Mouse (Mus musculus): Measurements from ENCODE around the gene Gfi1b.

Gfi1b gene

DNA sequence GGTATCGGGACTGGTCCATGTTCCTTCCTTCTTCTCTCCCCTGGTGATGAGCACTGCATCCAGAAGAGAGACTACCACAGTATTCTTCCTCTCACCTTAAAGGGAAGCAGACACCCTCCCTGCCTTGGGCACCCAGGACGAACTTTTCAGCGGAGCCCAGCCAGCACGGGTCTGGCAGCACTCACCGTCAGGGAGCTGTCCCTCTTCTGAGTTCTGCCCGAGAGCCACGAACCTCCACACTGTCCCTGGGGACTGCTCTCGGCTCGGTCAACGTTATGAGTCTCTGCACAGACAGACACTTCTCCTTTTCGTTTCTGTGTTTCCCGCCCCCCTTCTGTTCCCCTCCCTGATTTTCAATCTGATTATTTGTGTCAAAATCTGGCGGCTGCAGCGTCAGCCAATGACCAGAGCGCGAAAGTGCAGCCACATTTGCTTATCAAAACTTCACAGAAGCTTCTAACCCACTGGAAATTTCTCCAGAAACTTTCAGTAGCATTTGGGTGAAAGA is at the start of gene Gfi1b:
Gene Gfi1b, minus strand, starts transcription at position 319 of the 508 bp plus-strand sequence.
- DNase-seq (ENCODE audit: extremely low read depth, low read depth, low spot score): no peak

DNA sequence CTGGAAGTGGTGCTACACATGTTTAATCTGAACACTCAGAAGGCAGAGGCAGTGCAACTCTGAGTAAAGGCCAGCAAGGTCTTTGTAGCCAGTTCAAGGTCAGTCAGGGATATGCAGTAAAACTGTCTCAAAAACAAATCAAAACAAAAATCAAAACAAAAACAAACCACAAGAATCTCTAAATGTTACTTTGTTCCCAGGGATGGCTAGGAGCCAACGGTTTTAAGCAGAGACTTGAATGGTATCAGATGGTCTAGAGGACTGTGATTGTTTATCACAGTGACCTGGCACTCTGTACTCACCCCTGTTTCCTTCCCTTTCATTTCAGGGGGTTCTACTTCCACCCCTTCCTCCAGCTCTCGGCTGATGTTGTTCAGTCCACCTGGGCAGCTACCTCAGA is 49.7 kb upstream of the Gfi1b start:
- no peak for DNase-seq (ENCODE audit: extremely low read depth, low read depth, low spot score)

DNA sequence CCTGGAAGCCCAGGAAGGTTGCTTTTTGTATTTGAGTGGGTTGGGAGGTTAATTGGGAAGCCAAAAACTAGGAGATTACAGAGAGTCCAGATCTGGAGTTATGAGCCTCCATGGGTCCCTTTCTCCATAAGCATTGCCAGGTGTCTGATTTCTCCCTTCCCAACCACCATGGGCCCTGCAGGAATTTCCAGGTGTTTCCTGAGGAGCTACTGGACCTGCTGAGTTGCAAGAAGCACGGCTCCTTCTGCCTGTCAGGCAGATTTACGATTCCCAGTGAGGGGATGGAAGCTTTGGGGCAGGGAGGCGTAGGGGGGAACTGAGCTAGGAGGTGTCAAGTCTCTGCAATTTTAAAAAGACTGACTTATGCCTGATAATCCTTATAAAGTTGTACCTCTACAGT is 44.0 kb upstream of the Gfi1b start:
- no peak for DNase-seq (ENCODE audit: extremely low read depth, low read depth, low spot score)

DNA sequence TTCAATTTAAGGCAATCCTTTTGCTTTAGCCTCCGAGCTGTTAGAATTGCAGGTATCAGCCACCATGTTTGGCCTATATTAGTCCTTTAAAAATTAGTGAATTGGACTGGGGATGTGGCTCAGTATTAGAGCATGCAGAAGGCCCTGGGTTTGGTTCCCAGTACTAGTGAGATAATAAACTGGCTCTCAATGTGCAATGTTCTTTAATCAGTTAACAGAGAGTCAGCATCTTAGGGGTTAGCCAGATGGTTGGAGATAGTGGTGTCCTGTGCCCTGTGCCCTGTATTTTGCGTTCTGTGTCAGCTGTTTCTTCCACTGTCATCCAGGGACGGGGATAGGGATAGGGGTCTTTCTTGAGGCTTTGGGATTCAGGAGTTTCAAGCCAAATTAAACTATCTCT is 41.1 kb upstream of the Gfi1b start:
- DNase-seq (ENCODE audit: extremely low read depth, low read depth, low spot score): no peak

DNA sequence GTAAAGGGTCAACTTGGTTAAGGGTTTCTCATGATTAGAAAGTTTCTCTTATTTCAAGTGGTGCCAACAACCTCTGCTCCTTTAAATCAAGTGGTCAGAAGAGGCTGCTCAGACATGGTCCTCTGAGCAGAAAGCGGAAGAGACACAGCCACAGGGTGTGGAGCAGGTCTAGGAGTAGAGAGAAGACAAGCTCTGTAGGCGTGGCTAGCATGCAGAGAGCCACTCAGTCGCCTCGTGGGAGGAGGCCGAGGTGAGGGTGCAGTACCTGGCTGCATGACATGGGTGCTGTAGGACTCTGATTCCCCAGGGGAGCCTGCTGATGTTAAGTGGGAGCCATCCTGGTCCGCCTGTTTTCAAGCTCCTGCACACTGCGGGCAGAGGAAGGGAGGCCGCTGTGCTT is 34.4 kb upstream of the Gfi1b start:
- no peak for DNase-seq (ENCODE audit: extremely low read depth, low read depth, low spot score)

DNA sequence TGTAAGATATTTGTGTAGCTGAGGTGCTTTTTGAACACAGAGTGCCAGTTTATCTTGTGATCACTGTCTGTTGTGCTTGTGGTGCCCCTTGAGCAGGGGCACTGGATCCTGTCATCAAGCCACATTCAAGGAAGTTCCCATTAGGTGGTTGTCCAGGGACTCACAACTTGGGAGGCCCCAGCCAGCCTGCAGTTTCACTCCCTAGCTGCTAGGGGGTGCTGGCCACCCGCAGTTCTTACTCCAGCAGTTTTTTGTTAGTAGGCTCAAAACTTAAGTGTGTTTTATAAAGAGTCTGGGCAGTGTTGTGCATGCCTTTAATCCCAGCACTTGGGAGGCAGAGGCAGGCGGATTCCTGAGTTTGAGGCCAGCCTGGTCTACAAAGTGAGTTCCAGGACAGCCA is 32.5 kb upstream of the Gfi1b start:
- no peak for DNase-seq (ENCODE audit: extremely low read depth, low read depth, low spot score)

DNA sequence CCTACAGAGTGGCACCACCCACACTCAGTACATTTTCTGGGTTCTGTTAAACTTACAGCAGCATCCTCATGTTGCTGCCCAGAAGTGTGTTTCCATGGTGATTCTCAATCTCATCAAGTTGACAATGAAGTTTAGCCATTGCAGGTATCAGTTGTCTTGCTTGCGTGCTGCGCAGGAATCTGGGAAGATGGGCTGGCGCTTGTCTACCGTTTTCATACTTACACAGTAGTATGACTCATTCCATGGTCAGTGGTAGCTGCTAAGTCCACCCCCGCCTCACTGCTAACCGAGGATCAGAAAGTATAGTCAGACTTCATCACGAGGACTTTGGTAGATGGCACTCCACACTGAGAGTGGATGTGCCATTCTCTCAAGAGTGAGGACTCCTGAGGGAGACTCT is 31.6 kb upstream of the Gfi1b start:
- DNase-seq (ENCODE audit: extremely low read depth, low read depth, low spot score): no peak

DNA sequence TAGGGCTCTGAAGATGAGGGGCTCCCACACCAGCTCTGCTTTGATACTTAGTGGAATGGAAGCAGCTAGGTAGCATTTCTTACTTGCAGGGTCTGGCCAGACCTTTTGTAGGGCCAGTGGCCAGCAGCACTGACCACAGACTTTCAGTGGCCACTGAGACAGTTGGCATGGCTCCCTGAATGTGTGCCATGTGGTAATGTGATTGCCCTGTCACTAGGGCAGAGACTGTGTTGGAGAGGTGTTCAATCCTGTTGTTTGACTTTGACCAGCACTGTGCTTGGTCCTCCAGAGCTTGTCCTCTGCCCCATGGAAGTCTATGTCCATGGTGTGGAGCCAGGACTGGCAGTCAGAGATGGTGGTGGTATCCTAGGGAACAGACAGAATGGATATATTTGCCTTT is 28.7 kb upstream of the Gfi1b start:
- DNase-seq (ENCODE audit: extremely low read depth, low read depth, low spot score): no peak

DNA sequence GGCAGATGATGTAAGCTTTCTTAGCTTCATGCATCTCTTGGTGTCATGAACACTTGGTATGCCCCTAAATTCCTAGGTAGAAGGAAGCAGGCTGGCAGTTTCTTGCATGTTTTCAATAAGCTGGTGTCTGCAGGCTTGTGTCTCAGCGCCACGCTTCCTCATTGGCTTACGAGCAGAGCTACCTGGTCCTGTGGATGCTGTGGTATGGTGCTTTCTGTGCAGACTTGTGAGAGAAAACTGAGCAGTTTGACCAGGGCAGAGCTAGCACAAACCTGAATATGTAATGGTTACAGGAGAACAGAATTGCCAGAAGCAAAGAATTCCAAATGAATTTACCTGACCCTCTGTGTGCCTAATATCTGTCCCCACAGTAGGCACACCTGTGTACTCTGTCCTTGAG is 21.3 kb upstream of the Gfi1b start:
- DNase-seq (ENCODE audit: extremely low read depth, low read depth, low spot score): no peak

DNA sequence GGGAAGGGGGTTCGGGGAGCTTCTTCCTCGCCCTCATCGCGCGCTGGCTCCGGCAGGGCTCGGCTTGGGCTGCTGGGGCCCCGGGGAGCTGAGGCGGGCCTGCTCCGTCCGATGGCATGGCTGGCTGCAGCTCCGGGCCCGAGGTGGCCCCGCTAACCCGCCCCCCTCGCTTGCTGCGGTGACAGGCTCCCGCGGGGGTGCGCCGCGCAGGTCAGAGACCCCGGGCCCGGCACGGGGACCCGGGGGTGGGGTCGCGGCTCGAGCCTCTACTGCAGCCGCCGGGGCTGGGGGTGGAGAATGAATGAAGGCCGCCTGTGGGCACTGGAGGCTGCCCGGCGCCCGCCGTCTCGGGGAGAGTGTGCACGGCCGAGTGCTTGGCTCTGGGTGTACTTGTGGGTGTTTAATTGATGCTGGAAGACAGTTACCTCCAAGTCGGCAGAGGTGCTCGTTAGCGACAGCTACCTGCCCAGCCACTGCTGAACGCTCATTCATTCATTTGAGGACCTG is 19.7 kb upstream of the Gfi1b start:
- no peak for DNase-seq (ENCODE audit: extremely low read depth, low read depth, low spot score)

DNA sequence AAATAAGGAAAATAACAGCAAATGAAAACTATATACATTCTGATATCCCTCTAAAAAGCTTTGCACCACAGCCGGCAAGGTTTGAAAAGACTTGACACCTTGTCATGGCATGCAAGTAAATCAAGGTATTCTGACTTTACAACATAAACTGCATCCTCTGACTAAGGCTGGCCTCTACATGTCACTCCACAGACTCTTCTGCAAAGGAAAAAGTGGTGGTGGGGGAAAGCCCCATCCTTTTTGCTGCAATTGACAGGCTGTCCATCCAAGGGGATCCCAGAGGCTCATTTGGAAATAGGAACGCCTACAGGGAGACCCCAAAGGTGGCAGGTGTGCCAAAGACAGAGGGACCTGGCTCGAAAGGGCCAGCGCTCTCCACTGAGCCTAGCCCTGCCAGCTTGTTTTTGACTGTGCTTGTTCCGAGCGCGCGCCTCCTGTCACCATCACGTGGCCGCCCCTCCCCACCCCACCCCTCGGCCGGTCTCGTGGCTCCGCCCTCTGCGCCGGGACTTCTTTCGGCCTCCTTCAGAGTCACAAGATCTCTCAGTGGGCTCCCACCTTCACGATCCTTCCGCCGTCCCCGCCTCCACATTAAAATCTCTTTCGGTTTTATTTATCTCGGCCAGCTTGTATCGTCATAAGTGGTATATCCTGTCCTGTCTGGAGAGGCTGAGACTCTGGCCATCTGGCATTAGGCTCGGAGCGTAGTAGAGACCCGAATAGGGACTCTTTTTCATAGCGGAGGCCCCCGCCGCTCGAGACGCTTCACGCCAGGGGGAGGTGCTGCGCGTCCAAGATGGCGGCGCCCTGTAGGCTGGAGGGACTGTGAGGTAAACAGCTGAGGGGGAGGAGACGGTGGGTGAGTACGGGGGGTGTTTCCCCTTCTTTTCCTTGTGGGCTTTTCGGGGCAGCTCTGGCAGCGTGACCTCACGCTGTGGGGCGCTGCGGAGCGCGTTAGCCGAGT is 19.0 kb upstream of the Gfi1b start, which contains the start of gene Tsc1:
Gene Tsc1, plus strand, starts transcription at position 768 of the 964 bp plus-strand sequence.
- DNase-seq (ENCODE audit: extremely low read depth, low read depth, low spot score): peak; percentile 50

DNA sequence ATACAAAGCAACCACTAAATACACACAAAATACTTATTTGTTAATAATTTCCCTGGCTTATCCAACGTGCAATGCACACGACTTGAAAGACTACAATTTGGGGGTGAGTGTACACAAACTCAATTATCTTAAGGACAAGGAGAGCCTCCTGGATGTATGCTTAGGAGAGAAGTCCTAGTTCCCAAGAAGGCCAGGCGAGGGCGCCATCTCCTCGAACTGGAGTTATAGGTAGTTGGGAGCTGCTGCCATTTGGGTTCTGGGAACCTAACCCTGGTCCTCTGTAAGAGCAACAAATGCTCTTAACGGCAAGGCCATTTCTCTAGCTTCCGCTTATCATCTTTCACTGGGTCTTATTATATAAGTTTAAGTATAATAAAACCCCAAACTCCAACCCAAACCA is 18.0 kb upstream of the Gfi1b start:
- no peak for DNase-seq (ENCODE audit: extremely low read depth, low read depth, low spot score)

DNA sequence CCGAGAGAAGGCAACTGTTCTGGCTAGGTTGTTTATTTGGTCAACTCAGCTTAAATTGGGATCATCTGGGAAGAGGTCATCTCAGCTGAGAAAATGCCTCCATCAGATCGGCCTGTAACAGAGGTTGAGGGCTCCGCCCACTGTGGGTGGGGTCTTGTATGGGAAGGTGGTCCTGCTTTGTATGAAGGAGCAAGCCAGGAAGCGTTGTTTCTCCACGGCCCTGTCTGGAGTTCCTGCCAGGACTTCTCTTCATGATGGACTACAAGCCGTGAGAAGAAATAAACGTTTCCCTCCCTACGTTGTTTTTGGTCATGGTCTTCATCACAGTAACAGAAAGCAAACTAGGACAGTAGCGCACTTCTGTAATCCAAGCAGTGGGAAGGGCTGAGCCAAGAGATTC is 17.1 kb upstream of the Gfi1b start:
- DNase-seq (ENCODE audit: extremely low read depth, low read depth, low spot score): no peak

DNA sequence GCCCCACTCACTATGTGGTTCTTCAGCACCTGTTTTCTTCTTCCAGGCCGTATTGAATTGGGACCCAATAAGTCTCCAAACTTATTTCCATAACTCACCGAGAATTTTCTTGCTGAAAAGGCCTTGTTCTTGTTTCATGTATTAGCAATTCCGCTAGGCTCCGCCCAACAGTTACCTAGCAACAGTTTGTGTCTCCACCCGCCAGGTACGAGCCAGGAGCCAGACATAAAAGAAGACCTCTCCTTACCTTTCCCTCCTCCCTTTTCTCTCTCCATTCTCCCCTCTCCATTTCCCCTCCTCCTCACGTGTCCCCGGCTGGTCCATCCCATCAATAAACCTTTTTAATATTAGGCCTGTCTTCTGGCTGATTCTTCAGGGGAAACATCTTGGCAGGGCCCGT is 16.6 kb upstream of the Gfi1b start:
- no peak for DNase-seq (ENCODE audit: extremely low read depth, low read depth, low spot score)

DNA sequence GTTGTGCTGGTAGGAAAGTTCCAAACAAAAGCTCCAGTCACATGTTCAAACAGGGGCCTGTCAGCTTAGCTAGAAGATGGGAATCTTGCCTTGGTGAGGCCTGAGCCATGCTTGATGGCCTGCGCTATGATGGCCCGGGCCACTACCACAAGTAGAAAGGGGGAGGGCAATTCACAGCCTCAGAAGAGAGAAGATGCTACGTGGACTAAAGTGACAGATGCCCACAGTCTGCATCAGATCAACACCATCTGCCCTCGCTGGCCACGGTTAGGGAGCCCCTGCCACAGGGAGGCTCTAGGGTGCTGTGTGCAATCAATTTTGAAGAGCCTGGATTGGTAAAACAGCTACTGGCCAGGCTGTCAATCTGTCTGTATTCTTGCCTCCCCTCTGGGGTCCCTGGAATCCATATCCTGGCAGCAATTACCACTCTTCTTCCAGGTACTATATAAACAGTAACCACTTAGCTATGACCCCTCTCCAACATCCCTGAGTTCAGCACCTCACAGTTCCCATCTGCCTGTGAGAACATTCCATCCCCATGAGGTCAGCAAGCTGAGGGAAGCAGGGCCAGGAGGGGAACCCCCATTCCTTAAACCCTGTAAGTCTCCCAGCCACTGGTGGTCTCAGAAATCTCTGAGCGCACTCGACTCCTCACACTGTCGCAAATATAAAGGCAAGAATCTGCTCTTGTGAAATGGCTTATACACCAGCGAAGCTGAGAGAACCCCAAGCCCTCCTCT is 15.5 kb upstream of the Gfi1b start:
- no peak for DNase-seq (ENCODE audit: extremely low read depth, low read depth, low spot score)

DNA sequence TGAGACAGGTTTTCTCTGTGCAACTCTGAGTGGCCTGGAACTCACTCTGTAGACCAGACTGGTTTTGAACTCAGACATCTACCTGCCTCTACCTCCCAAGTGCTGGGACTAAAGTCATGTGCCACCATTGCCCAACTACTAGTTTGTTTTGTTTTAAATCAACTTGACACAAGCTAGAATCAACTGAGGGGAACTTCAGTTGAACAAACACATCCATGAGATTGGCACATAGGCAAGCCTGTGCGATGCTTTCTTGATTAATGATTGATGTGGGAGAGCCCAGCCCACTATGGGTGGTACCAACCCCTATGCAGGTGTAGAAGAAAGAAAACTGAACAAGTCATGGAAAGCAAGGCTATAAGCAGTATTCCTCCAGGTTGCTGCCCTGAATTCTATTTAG is 13.4 kb upstream of the Gfi1b start:
- no peak for DNase-seq (ENCODE audit: extremely low read depth, low read depth, low spot score)

DNA sequence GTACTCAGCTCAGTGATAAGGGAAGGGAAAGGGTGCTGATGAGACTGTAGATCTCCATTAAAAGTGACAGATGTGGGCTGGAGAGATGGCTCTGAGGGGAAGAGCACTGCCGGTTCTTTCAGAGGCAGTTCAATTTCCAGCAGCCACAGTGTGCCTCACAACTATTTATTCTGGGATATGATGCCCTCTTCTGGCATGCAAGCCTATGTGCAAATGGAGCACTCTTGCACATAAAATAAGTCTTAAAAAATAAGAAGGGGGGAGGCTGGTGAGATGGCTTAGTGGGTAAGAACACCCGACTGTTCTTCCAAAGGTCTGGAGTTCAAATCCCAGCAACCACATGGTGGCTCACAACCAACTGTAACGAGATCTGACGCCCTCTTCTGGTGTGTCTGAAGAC is 11.4 kb upstream of the Gfi1b start:
- DNase-seq (ENCODE audit: extremely low read depth, low read depth, low spot score): no peak

DNA sequence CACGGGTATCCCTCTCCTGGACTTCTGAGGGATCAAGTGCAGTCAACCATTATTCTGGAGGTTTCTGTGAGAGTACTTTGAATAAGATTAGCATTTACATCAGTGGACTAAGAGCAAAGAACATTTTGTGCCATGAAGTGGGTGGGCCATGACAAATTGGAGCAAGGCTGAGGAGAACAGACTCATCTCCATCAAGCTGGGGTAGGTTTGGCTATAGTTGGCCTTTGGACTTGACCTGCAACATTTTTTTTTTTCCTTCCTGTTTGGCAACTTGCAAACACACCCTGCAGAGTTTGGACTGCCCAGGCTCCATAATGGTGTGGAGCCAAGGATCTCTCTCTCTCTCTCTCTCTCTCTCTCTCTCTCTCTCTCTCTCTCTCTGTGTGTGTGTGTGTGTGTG is 10.8 kb upstream of the Gfi1b start:
- DNase-seq (ENCODE audit: extremely low read depth, low read depth, low spot score): no peak

DNA sequence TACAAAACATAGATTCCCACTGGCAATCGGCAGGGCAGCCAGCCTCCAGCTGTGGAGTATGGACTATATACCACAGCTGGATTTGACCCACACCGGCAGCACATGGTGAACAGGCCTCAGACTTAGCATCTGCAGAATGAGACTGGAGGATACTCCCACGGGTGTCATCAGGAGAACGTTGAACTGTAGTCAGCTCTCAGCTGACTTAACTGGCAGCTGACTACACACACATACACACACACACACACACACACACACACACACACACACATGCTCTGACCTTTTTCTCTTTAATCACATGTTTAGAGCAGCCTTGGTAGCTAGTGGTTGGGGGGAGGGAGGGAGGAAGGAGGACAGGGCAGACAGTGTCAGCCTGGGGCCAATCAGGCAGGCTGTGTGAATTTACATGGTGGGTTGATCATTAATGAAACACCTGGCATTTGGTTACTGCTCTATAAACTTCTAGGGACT is 8.2 kb upstream of the Gfi1b start:
- no peak for DNase-seq (ENCODE audit: extremely low read depth, low read depth, low spot score)

DNA sequence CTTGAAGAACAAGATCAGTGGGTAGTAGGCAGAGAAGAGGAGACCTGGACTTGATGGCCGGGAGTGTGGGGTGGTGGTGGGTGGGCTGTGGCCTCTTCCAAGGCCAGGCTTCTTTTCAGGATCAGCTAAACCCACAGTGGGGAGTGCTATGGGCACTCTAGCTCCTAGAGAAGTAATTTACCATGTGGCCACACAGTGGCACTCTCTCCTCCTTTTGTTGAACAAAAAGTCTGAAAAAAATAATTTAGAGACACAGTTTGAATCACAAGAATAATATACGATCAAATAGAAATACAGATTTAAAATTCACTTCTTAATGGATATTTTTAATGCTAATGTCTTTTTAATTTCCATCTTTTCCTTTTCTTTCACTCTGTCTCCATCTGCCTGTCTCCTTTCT is 6.3 kb upstream of the Gfi1b start:
- no peak for DNase-seq (ENCODE audit: extremely low read depth, low read depth, low spot score)

DNA sequence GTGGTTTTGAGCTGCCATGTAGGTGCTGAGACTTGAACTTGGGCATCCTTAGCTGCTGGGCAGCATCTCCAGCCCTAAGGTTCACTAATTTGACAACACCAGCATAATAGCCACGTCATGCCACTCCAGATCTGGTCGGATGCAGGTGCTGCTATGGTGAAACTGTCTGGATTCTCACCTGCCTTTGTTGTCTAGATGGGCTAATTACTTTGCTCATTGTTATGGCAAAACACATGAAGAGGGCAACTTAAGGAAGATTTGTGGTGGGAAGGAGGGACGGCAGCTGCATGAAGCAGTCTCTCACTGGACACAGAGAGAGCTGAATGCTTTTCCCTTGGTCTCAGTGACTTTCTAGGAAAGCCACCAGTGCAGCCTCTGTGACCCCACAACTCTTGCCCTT is 4.3 kb upstream of the Gfi1b start:
- no peak for DNase-seq (ENCODE audit: extremely low read depth, low read depth, low spot score)

DNA sequence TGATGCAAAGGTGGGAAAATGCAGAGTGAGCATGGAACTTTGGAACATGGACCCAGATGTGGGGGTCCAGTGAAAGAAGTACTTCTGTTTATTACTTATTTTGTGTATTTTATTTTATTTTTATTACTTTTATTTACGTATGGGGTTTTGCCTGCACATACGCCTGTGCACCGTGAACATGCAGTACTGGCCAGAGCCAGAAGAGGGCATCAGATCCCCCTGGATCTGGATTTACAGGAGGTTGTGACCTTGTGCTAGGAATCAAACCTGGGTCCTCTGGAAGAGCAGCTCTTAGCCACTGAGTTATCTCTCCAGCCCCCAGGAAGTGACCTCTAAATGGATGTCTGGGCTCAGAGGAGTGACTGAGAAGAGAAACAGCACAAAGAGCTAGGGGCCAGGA is 3.1 kb upstream of the Gfi1b start:
- DNase-seq (ENCODE audit: extremely low read depth, low read depth, low spot score): no peak
